Comparison of ENCODE assay signal across 8 mouse cellular contexts in genomic region chr6:61180756-61181191, GRCm38 (mm10). TPM values are rescaled to one million over a fixed set of nuclear protein-coding genes. Genes with fewer than 3 reads are reported as not detected.
DNase-seq lines count a peak whose midpoint lies in the region; ATAC-seq and TF ChIP-seq lines count a peak whose summit lies in the region.

No protein-coding gene starts in this region.

- H3K27me3 ChIP-seq in spleen, adult 2 months (ENCODE audit: control insufficient read depth, insufficient read depth, low read length) = peaks cover 12% of the 10 kb centered on the region

- DNase-seq in spleen, adult 2 months (ENCODE audit: low read depth in 1 of 2, low spot score in 2 of 2) = peak in 1 of 2 experiments; percentile 4
- DNase-seq in spleen, adult 12 weeks (ENCODE audit: low spot score) = no peak
- peak; percentile 28 for DNase-seq in embryo, embryonic 9.5 days (ENCODE audit: extremely low spot score)
- peak; percentile 4 to 8 for DNase-seq in heart, postnatal 36 days
- peak; percentile 13 to 44 for DNase-seq in layer of hippocampus, adult 2 months (ENCODE audit: low spot score in 2 of 2)
- DNase-seq in lung, postnatal 14 days = peak; percentile 4
- peak; percentile 34 for DNase-seq in right cerebral cortex, postnatal 14 days

- H3K27ac ChIP-seq in spleen, adult 2 months (ENCODE audit: insufficient read depth, low read length) = no peak overlapping the region
- peak overlapping the region; percentile 93 for H3K27ac ChIP-seq in layer of hippocampus, adult 2 months

- no peaks in the 10 kb centered on the region for H3K36me3 ChIP-seq in spleen, adult 2 months (ENCODE audit: control insufficient read depth, insufficient read depth, low read length)

- 1% methylated on average over 42 of the region's 42 CpGs for WGBS in spleen, adult 2 months

- no peak for TF ChIP-seq CTCF in spleen, adult 2 months (IDR thresholded peaks at IDR 0.05; ENCODE audit: extremely low read depth, insufficient read depth, insufficient read length, insufficient replicate concordance)
- no peak for TF ChIP-seq CTCF in layer of hippocampus, adult 2 months (conservative IDR thresholded peaks at IDR 0.05)

- no peak for ATAC-seq in activated CD4-positive, CD25-positive, alpha-beta regulatory T cell, adult 4 months

- TF ChIP-seq POLR2A in spleen, adult 2 months (IDR thresholded peaks at IDR 0.05; ENCODE audit: low read depth, low read length) = no peak

- H3K4me1 ChIP-seq in spleen, adult 2 months (ENCODE audit: control insufficient read depth, insufficient read depth, insufficient read length) = peaks cover 11% of the 10 kb centered on the region

- intact Hi-C loops in heart, postnatal 36 days (cut with DNase I) = loop anchor here (5.0 kb wide), 1 partner anchor 117 kb away; no protein-coding TSS in a partner anchor

- peak overlapping the region; percentile 62 for H3K4me3 ChIP-seq in spleen, adult 2 months (ENCODE audit: extremely low read depth, insufficient read depth, insufficient read length)
- H3K4me3 ChIP-seq in layer of hippocampus, adult 2 months = peak overlapping the region; percentile 89

RNA-seq across cellular contexts. Expression of gene Ccser1, which starts 0.7 kb away (rescaled TPM):
- 0.58 and 0.82 TPM in 2 replicates for polyA plus RNA-seq in spleen, adult 2 months (2012; rRNA removed)
- 1 to 10 TPM; 1.0 to 1.4 TPM for total RNA-seq in heart, postnatal 36 days (2021)
- 10 to 100 TPM; 36.9 to 45.1 TPM for total RNA-seq in layer of hippocampus, adult 2 months (2021)
- polyA plus RNA-seq in activated CD4-positive, CD25-positive, alpha-beta regulatory T cell, adult 4 months (2017; shearing (Covaris generic)) = under 1 TPM in 1 of 2 experiments, not detected in 1; 0.13 TPM

Comparison
In these comparisons a context has a peak if more than half of its experiments do, and no peak if none do; other contexts are left out.
1. RNA of gene Ccser1, which starts 0.7 kb away (total RNA-seq): 36.9 to 45.1 TPM in layer of hippocampus, adult 2 months; 1.0 to 1.4 TPM in heart, postnatal 36 days; every median in the first group is over 10 times any median in the second.